Mouse (Mus musculus): ENCODE data around the gene Col16a1. TPM values are rescaled to one million over a fixed set of nuclear protein-coding genes. Genes with fewer than 3 reads are reported as not detected.
A peak's percentile ranks its signal among the peaks of the same experiment; 100 is the strongest.

Gene Col16a1
- polyA plus RNA-seq (2012; rRNA removed): 6.9 and 8.2 TPM in 2 replicates

- peak within 1 kb of the TSS; percentile 64 for H3K4me3 ChIP-seq (ENCODE audit: low read depth, low read length)
- H3K27me3 ChIP-seq (ENCODE audit: control insufficient read depth, insufficient read depth, low read length): no peaks in the 10 kb centered on the region
- TF ChIP-seq CTCF (IDR thresholded peaks at IDR 0.05; ENCODE audit: extremely low read depth, insufficient read length, insufficient replicate concordance, low read depth, low read length) (no peak), POLR2A (IDR thresholded peaks at IDR 0.05; ENCODE audit: low read depth, low read length) (no peak; the same call in 1 of the 2 replicates)
- H3K4me1 ChIP-seq (ENCODE audit: control insufficient read depth, insufficient read depth, insufficient read length, low read length): peaks cover 17% of the 10 kb centered on the region
- no peaks in the 10 kb centered on the region for H3K36me3 ChIP-seq (ENCODE audit: control insufficient read depth, insufficient read depth, low read length)
- WGBS: 7% methylated on average over 45 of the region's 46 CpGs
- H3K27ac ChIP-seq (ENCODE audit: insufficient read depth, low read depth, low read length): peak within 1 kb of the TSS; percentile 60
These were observed at the start of gene Col16a1 for GRCm38 (mm10) chr4:130047331-130048202. TSS of gene Col16a1 (plus strand) at chr4:130047840.

- H3K36me3 ChIP-seq (ENCODE audit: control insufficient read depth, insufficient read depth, low read length): no peaks in the 10 kb centered on the region
- TF ChIP-seq CTCF (IDR thresholded peaks at IDR 0.05; ENCODE audit: extremely low read depth, insufficient read length, insufficient replicate concordance, low read depth, low read length) (no peak), POLR2A (IDR thresholded peaks at IDR 0.05; ENCODE audit: low read depth, low read length) (no peak)
- H3K27ac ChIP-seq (ENCODE audit: insufficient read depth, low read depth, low read length): no peak overlapping the region
- no peaks in the 10 kb centered on the region; the same call in 1 of the 2 replicates for H3K27me3 ChIP-seq (ENCODE audit: control insufficient read depth, insufficient read depth, low read length)
- H3K4me3 ChIP-seq (ENCODE audit: low read depth, low read length): no peak overlapping the region
- no peaks in the 10 kb centered on the region for H3K4me1 ChIP-seq (ENCODE audit: control insufficient read depth, insufficient read depth, insufficient read length, low read length)
- WGBS: 61% methylated on average over 11 of the region's 11 CpGs
These were observed 49.5 kb upstream of the Col16a1 start for GRCm38 (mm10) chr4:129998124-129998523.

GRCm38 (mm10) chr4:130001710-130002109 is 45.9 kb upstream of the Col16a1 start:
- 24% methylated on average over 5 of the region's 5 CpGs for WGBS
- Histone ChIP-seq H3K36me3 (ENCODE audit: control insufficient read depth, insufficient read depth, low read length) (no peaks in the 10 kb centered on the region), H3K4me1 (ENCODE audit: control insufficient read depth, insufficient read depth, insufficient read length, low read length) (peaks cover 3% of the 10 kb centered on the region; the same call in 1 of the 2 replicates), H3K27ac (ENCODE audit: insufficient read depth, low read depth, low read length) (no peak overlapping the region), H3K4me3 (ENCODE audit: low read depth, low read length) (no peak overlapping the region), H3K27me3 (ENCODE audit: control insufficient read depth, insufficient read depth, low read length) (peaks cover 3% of the 10 kb centered on the region)
- no peak for TF ChIP-seq CTCF (IDR thresholded peaks at IDR 0.05; ENCODE audit: extremely low read depth, insufficient read length, insufficient replicate concordance, low read depth, low read length)
- TF ChIP-seq POLR2A (IDR thresholded peaks at IDR 0.05; ENCODE audit: low read depth, low read length): no peak

GRCm38 (mm10) chr4:130002157-130002556 is 45.5 kb upstream of the Col16a1 start:
- H3K4me1 ChIP-seq (ENCODE audit: control insufficient read depth, insufficient read depth, insufficient read length, low read length): peaks cover 3% of the 10 kb centered on the region; the same call in 1 of the 2 replicates
- 61% methylated on average over 10 of the region's 10 CpGs for WGBS

GRCm38 (mm10) chr4:130005593-130005992 is 42.0 kb upstream of the Col16a1 start:
- Histone ChIP-seq H3K27me3 (ENCODE audit: control insufficient read depth, insufficient read depth, low read length) (peaks cover 8% of the 10 kb centered on the region), H3K4me3 (ENCODE audit: low read depth, low read length) (no peak overlapping the region), H3K4me1 (ENCODE audit: control insufficient read depth, insufficient read depth, insufficient read length, low read length) (peaks cover 3% of the 10 kb centered on the region; the same call in 1 of the 2 replicates), H3K36me3 (ENCODE audit: control insufficient read depth, insufficient read depth, low read length) (no peaks in the 10 kb centered on the region), H3K27ac (ENCODE audit: insufficient read depth, low read depth, low read length) (no peak overlapping the region)
- WGBS: 58% methylated on average over 9 of the region's 9 CpGs
- TF ChIP-seq POLR2A (IDR thresholded peaks at IDR 0.05; ENCODE audit: low read depth, low read length): no peak

More at GRCm38 (mm10) chr4:130002157-130002556, 45.5 kb upstream of the Col16a1 start:
- TF ChIP-seq CTCF (IDR thresholded peaks at IDR 0.05; ENCODE audit: extremely low read depth, insufficient read length, insufficient replicate concordance, low read depth, low read length) (no peak), POLR2A (IDR thresholded peaks at IDR 0.05; ENCODE audit: low read depth, low read length) (no peak)
- Histone ChIP-seq H3K27me3 (ENCODE audit: control insufficient read depth, insufficient read depth, low read length) (peaks cover 3% of the 10 kb centered on the region), H3K27ac (ENCODE audit: insufficient read depth, low read depth, low read length) (no peak overlapping the region), H3K36me3 (ENCODE audit: control insufficient read depth, insufficient read depth, low read length) (no peaks in the 10 kb centered on the region), H3K4me3 (ENCODE audit: low read depth, low read length) (no peak overlapping the region)

GRCm38 (mm10) chr4:130006533-130006932 is 41.1 kb upstream of the Col16a1 start:
- Histone ChIP-seq H3K27ac (ENCODE audit: insufficient read depth, low read depth, low read length) (no peak overlapping the region), H3K27me3 (ENCODE audit: control insufficient read depth, insufficient read depth, low read length) (peaks cover 8% of the 10 kb centered on the region), H3K4me3 (ENCODE audit: low read depth, low read length) (no peak overlapping the region), H3K36me3 (ENCODE audit: control insufficient read depth, insufficient read depth, low read length) (no peaks in the 10 kb centered on the region), H3K4me1 (ENCODE audit: control insufficient read depth, insufficient read depth, insufficient read length, low read length) (peaks cover 3% of the 10 kb centered on the region; the same call in 1 of the 2 replicates)
- TF ChIP-seq POLR2A (IDR thresholded peaks at IDR 0.05; ENCODE audit: low read depth, low read length) (no peak), CTCF (IDR thresholded peaks at IDR 0.05; ENCODE audit: extremely low read depth, insufficient read length, insufficient replicate concordance, low read depth, low read length) (no peak)
- 12% methylated on average over 25 of the region's 25 CpGs for WGBS

- TF ChIP-seq POLR2A (IDR thresholded peaks at IDR 0.05; ENCODE audit: low read depth, low read length) (no peak), CTCF (IDR thresholded peaks at IDR 0.05; ENCODE audit: extremely low read depth, insufficient read length, insufficient replicate concordance, low read depth, low read length) (no peak)
- 38% methylated on average over 14 of the region's 14 CpGs for WGBS
- H3K4me3 ChIP-seq (ENCODE audit: low read depth, low read length): no peak overlapping the region
- H3K27me3 ChIP-seq (ENCODE audit: control insufficient read depth, insufficient read depth, low read length): peaks cover 8% of the 10 kb centered on the region
- no peak overlapping the region for H3K27ac ChIP-seq (ENCODE audit: insufficient read depth, low read depth, low read length)
- no peaks in the 10 kb centered on the region for H3K36me3 ChIP-seq (ENCODE audit: control insufficient read depth, insufficient read depth, low read length)
- peaks cover 3% of the 10 kb centered on the region; the same call in 1 of the 2 replicates for H3K4me1 ChIP-seq (ENCODE audit: control insufficient read depth, insufficient read depth, insufficient read length, low read length)
These were observed 38.6 kb upstream of the Col16a1 start for GRCm38 (mm10) chr4:130009043-130009442.
